Mouse (Mus musculus) CH12.LX (cell line): ENCODE data around the gene B230219D22Rik.

Experiments
- CHD2 ChIP-seq: IDR thresholded peaks from 2 replicates; pipeline ENCODE4 v1.6.1; 2011; ENCODE audit warnings: low read length, improper control_type of control experiment
- CTCF ChIP-seq, 2 experiments: IDR thresholded peaks in 1 of 2; conservative IDR thresholded peaks in 1 of 2; 2 replicates each; pipeline ENCODE4 v1.5.1; 2011 to 2012; ENCODE audit warnings: low read depth in 2 of 2, low read length in 2 of 2, improper control_type of control experiment in 1 of 2, inconsistent platforms in 1 of 2, mild to moderate bottlenecking in 1 of 2, moderate library complexity in 1 of 2
- E2F4 ChIP-seq: IDR thresholded peaks from 2 replicates; pipeline ENCODE4 v1.6.1; 2011; ENCODE audit warnings: low read depth, low read length, improper control_type of control experiment; ENCODE audit not compliant: insufficient replicate concordance
- EP300 ChIP-seq: IDR thresholded peaks from 2 replicates; pipeline ENCODE4 v1.6.1; 2011; ENCODE audit warnings: low read length, improper control_type of control experiment
- HCFC1 ChIP-seq: IDR thresholded peaks from 2 replicates; pipeline ENCODE4 v1.6.1; 2012; ENCODE audit warnings: low read depth, mild to moderate bottlenecking, inconsistent platforms, low read length, improper control_type of control experiment
- POLR2A ChIP-seq: IDR thresholded peaks from 2 replicates; pipeline ENCODE4 v1.6.1; 2011; ENCODE audit warnings: low read depth, mild to moderate bottlenecking, improper control_type of control experiment, low read length
- RCOR1 ChIP-seq: conservative IDR thresholded peaks from 2 replicates; pipeline ENCODE4 v1.6.1; 2012; ENCODE audit warnings: low read depth, mild to moderate bottlenecking, inconsistent platforms, low read length, improper control_type of control experiment
- SMC3 ChIP-seq: IDR thresholded peaks from 2 replicates; pipeline ENCODE4 v1.6.1; 2011; ENCODE audit warnings: low read depth, low read length, improper control_type of control experiment
- USF1 ChIP-seq: IDR thresholded peaks from 2 replicates; pipeline ENCODE4 v1.6.1; 2014; ENCODE audit warnings: low read depth, mild to moderate bottlenecking, inconsistent platforms, low read length, improper control_type of control experiment

DNA sequence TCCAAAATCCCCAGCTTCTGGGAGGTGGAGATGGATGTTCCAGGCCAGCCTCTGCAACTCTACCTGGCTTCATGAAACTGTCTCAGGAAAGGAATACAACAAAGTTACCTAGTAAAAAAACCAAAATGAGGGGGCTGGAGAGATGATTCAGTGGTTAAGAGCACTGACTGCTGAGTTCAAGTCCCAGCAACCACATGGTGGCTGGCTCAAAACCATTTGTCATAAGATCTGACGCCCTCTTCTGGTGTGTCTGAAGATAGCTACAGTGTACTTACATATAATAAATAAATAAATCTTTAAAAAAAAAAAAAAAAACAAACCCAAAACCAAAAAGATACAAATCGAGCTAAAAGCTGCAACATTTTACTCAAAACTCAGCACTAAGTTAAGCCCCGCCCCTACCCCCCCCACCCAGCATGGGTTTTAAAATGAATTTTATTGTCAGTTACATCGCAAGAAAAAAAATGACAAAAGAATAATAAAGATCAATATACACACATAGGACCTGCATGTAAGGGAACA lies 33.7 kb downstream of the B230219D22Rik start:
- no peak for TF ChIP-seq EP300
- TF ChIP-seq RCOR1 = no peak
- TF ChIP-seq HCFC1 = no peak
- TF ChIP-seq CTCF (conservative IDR thresholded peaks at IDR 0.05 in 1 of 2, IDR thresholded peaks at IDR 0.05 in 1 of 2; ENCODE audit: low read depth in 2 of 2, low read length in 2 of 2) = peak in 1 of 2 experiments; percentile 42; a peak in 2 of 4 replicates
- TF ChIP-seq E2F4 = no peak
- no peak for TF ChIP-seq POLR2A
- TF ChIP-seq CHD2 = no peak
- TF ChIP-seq SMC3 = no peak
- no peak for TF ChIP-seq USF1
